Mouse (Mus musculus) midbrain, embryonic 12.5 days (tissue): ENCODE measurements around the gene Col4a2. TPM values are rescaled to one million over a fixed set of nuclear protein-coding genes. Genes with fewer than 3 reads are reported as not detected.

Experiments
- ATAC-seq: fragments of 200-750 bp; cut with Nextera tagmentation; 2 replicates; pipeline ENCODE4 v1.8.0; 2017; ENCODE audit warnings: low read depth, moderate TSS enrichment, moderate library complexity; ENCODE audit not compliant: low FRiP score
- H3K27ac ChIP-seq: fragments of 300-500 bp; sonication (generic); replicated peaks from 2 replicates; pipeline ENCODE4 v1.5.1; 2016; ENCODE audit warnings: mild to moderate bottlenecking
- H3K27me3 ChIP-seq: fragments of 300-500 bp; sonication (generic); 2 replicates; pipeline ENCODE4 v1.6.1; 2016; ENCODE audit warnings: mild to moderate bottlenecking
- H3K36me3 ChIP-seq: fragments of 300-500 bp; sonication (generic); 2 replicates; pipeline ENCODE4 v1.6.1; 2016
- H3K4me1 ChIP-seq: fragments of 300-500 bp; sonication (generic); 2 replicates; pipeline ENCODE4 v1.6.1; 2016
- H3K4me2 ChIP-seq: fragments of 300-500 bp; sonication (generic); replicated peaks from 2 replicates; pipeline ENCODE4 v1.6.1; 2016; ENCODE audit warnings: mild to moderate bottlenecking, moderate library complexity
- H3K4me3 ChIP-seq: fragments of 300-500 bp; sonication (generic); 2 replicates; pipeline ENCODE4 v1.5.1; 2016; ENCODE audit warnings: mild to moderate bottlenecking
- H3K9ac ChIP-seq: fragments of 300-500 bp; sonication (generic); replicated peaks from 2 replicates; pipeline ENCODE4 v1.6.1; 2016; ENCODE audit warnings: mild to moderate bottlenecking, moderate library complexity
- H3K9me3 ChIP-seq: fragments of 300-500 bp; sonication (generic); 2 replicates; pipeline ENCODE4 v1.6.1; 2016; ENCODE audit warnings: mild to moderate bottlenecking
- WGBS: fragments of 180-500 bp; shearing (Covaris S2); methylation state at CpG from one replicate; pipeline ENCODE4 v1.1.7; 2016; 5-methylcytosine and 5-hydroxymethylcytosine counted together
- polyA plus RNA-seq: library from polyadenylated mRNA; unstranded; fragments of >200 nt; fragmentation: Nextera tagmentation; extraction: Ambion mirVana; gene quantifications from 2 replicates; pipeline ENCODE4 v1.2.1, GENCODE M21; 2016

The Col4a2 gene
- polyA plus RNA-seq, 1 experiment from 2014 or later = 82.0 TPM

- no peak for ATAC-seq
- Histone ChIP-seq H3K4me2 (no peak overlapping the region), H3K27ac (no peak overlapping the region), H3K4me3 (no peak overlapping the region), H3K27me3 (no peaks in the 10 kb centered on the region), H3K4me1 (no peaks in the 10 kb centered on the region), H3K36me3 (no peaks in the 10 kb centered on the region), H3K9ac (no peak overlapping the region), H3K9me3 (no peaks in the 10 kb centered on the region)
- 88% methylated on average over 7 of the region's 7 CpGs for WGBS
Observed at GRCm38 (mm10) chr8:11444216-11444615, 131.6 kb downstream of the Col4a2 start.

- Histone ChIP-seq H3K4me1 (peaks cover 5% of the 10 kb centered on the region; the same call in 1 of the 2 replicates), H3K9me3 (no peaks in the 10 kb centered on the region), H3K27ac (no peak overlapping the region), H3K4me3 (no peak overlapping the region), H3K9ac (no peak overlapping the region), H3K36me3 (no peaks in the 10 kb centered on the region), H3K27me3 (no peaks in the 10 kb centered on the region), H3K4me2 (no peak overlapping the region)
- ATAC-seq = no peak
- WGBS = 90% methylated on average over 13 of the region's 13 CpGs
Observed at GRCm38 (mm10) chr8:11445790-11446189, 133.2 kb downstream of the Col4a2 start.

GRCm38 (mm10) chr8:11447910-11448570 lies 135.4 kb downstream of the Col4a2 start:
- peaks cover 21% of the 10 kb centered on the region for H3K4me1 ChIP-seq
- 93% methylated on average over 23 of the region's 23 CpGs for WGBS
- H3K4me3 ChIP-seq = no peak overlapping the region
- H3K4me2 ChIP-seq = no peak overlapping the region
- no peak overlapping the region for H3K27ac ChIP-seq
- H3K9me3 ChIP-seq = no peaks in the 10 kb centered on the region
- H3K27me3 ChIP-seq = peaks cover 12% of the 10 kb centered on the region; the same call in 1 of the 2 replicates
- ATAC-seq = no peak
- H3K36me3 ChIP-seq = no peaks in the 10 kb centered on the region
- no peak overlapping the region for H3K9ac ChIP-seq

GRCm38 (mm10) chr8:11450184-11451113 lies 137.8 kb downstream of the Col4a2 start:
- ATAC-seq = no peak
- Histone ChIP-seq H3K27me3 (peaks cover 23% of the 10 kb centered on the region), H3K9me3 (no peaks in the 10 kb centered on the region), H3K9ac (no peak overlapping the region), H3K4me3 (no peak overlapping the region), H3K4me2 (no peak overlapping the region), H3K4me1 (peaks cover 36% of the 10 kb centered on the region), H3K36me3 (no peaks in the 10 kb centered on the region), H3K27ac (no peak overlapping the region)
- 29% methylated on average over 8 of the region's 8 CpGs for WGBS

GRCm38 (mm10) chr8:11452152-11452551 lies 139.5 kb downstream of the Col4a2 start:
- no peak overlapping the region for H3K4me2 ChIP-seq
- no peak overlapping the region; the same call in 1 of the 2 replicates for H3K27ac ChIP-seq
- H3K36me3 ChIP-seq = no peaks in the 10 kb centered on the region
- no peaks in the 10 kb centered on the region for H3K9me3 ChIP-seq
- 92% methylated on average over 1 of the region's 1 CpGs for WGBS
- no peak for ATAC-seq
- peaks cover 36% of the 10 kb centered on the region for H3K4me1 ChIP-seq
- H3K27me3 ChIP-seq = peaks cover 23% of the 10 kb centered on the region
- no peak overlapping the region for H3K4me3 ChIP-seq
- no peak overlapping the region for H3K9ac ChIP-seq

GRCm38 (mm10) chr8:11452559-11452958 lies 140.0 kb downstream of the Col4a2 start:
- Histone ChIP-seq H3K9me3 (no peaks in the 10 kb centered on the region), H3K9ac (peak overlapping the region; percentile 15; the same call in 1 of the 2 replicates), H3K4me3 (no peak overlapping the region), H3K27ac (peak overlapping the region; percentile 69), H3K27me3 (peaks cover 23% of the 10 kb centered on the region), H3K4me1 (peaks cover 36% of the 10 kb centered on the region), H3K4me2 (no peak overlapping the region), H3K36me3 (no peaks in the 10 kb centered on the region)
- WGBS = 47% methylated on average over 3 of the region's 3 CpGs
- ATAC-seq = no peak

- Histone ChIP-seq H3K27ac (peak overlapping the region; percentile 69), H3K4me1 (peaks cover 36% of the 10 kb centered on the region), H3K4me3 (no peak overlapping the region), H3K36me3 (no peaks in the 10 kb centered on the region), H3K9me3 (no peaks in the 10 kb centered on the region), H3K9ac (peak overlapping the region; percentile 15; the same call in 1 of the 2 replicates), H3K4me2 (no peak overlapping the region), H3K27me3 (peaks cover 23% of the 10 kb centered on the region)
- ATAC-seq = peak; percentile 38; the same call in 1 of the 2 replicates
- WGBS = 17% methylated on average over 4 of the region's 4 CpGs
Observed at GRCm38 (mm10) chr8:11452974-11453373, 140.4 kb downstream of the Col4a2 start.

- no peak for ATAC-seq
- Histone ChIP-seq H3K27me3 (peaks cover 23% of the 10 kb centered on the region), H3K9ac (no peak overlapping the region), H3K27ac (no peak overlapping the region), H3K4me3 (no peak overlapping the region), H3K4me1 (peaks cover 36% of the 10 kb centered on the region), H3K36me3 (no peaks in the 10 kb centered on the region), H3K4me2 (no peak overlapping the region), H3K9me3 (no peaks in the 10 kb centered on the region)
- 31% methylated on average over 12 of the region's 12 CpGs for WGBS
Observed at GRCm38 (mm10) chr8:11454228-11454627, 141.6 kb downstream of the Col4a2 start.

GRCm38 (mm10) chr8:11457278-11457677 lies 144.7 kb downstream of the Col4a2 start:
- WGBS = 83% methylated on average over 3 of the region's 3 CpGs
- Histone ChIP-seq H3K4me1 (peaks cover 23% of the 10 kb centered on the region), H3K4me2 (no peak overlapping the region), H3K4me3 (no peak overlapping the region), H3K9me3 (0 out of 2 replicates have a peak, but pooled peaks cover 4% of the 10 kb centered on the region), H3K9ac (no peak overlapping the region), H3K27ac (no peak overlapping the region), H3K27me3 (peaks cover 16% of the 10 kb centered on the region), H3K36me3 (no peaks in the 10 kb centered on the region)
- ATAC-seq = no peak

- no peak overlapping the region for H3K4me2 ChIP-seq
- 0 out of 2 replicates have a peak, but pooled peaks cover 4% of the 10 kb centered on the region for H3K9me3 ChIP-seq
- 54% methylated on average over 12 of the region's 12 CpGs for WGBS
- no peak overlapping the region for H3K9ac ChIP-seq
- H3K4me3 ChIP-seq = no peak overlapping the region
- H3K36me3 ChIP-seq = no peaks in the 10 kb centered on the region
- no peak overlapping the region for H3K27ac ChIP-seq
- peaks cover 10% of the 10 kb centered on the region for H3K27me3 ChIP-seq
- H3K4me1 ChIP-seq = peaks cover 14% of the 10 kb centered on the region
- ATAC-seq = no peak
Observed at GRCm38 (mm10) chr8:11457981-11458836, 145.6 kb downstream of the Col4a2 start.

- Histone ChIP-seq H3K27ac (no peak overlapping the region), H3K9me3 (0 out of 2 replicates have a peak, but pooled peaks cover 4% of the 10 kb centered on the region), H3K36me3 (no peaks in the 10 kb centered on the region), H3K4me2 (no peak overlapping the region), H3K4me1 (peaks cover 6% of the 10 kb centered on the region; the same call in 1 of the 2 replicates), H3K9ac (no peak overlapping the region), H3K4me3 (no peak overlapping the region), H3K27me3 (peaks cover 5% of the 10 kb centered on the region; the same call in 1 of the 2 replicates)
- ATAC-seq = no peak
- 56% methylated on average over 5 of the region's 5 CpGs for WGBS
Observed at GRCm38 (mm10) chr8:11459016-11459415, 146.4 kb downstream of the Col4a2 start.
